Mouse (Mus musculus): ENCODE data around the gene Cadm2.

Gene Cadm2

DNA sequence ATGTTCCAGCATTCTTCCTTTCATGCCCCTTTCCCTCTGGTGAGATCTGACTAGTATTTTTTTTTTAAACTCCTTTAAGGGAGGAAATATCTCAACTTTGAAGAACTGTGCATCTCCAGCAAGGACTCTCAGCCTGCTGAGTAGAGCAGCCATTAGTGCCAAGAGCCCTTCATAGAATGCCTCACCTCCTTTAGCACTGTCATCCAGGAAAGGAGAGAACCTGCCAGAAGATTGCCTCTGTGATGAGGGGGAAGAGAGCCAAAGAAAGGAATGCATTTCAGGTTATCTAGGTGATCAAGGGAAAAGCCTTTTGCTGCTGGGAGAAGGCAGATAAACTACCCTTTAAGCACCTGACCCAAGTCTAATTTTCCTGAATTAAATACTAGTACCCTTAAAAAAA is 943.5 kb downstream of the Cadm2 start:
- no peak for DNase-seq

DNA sequence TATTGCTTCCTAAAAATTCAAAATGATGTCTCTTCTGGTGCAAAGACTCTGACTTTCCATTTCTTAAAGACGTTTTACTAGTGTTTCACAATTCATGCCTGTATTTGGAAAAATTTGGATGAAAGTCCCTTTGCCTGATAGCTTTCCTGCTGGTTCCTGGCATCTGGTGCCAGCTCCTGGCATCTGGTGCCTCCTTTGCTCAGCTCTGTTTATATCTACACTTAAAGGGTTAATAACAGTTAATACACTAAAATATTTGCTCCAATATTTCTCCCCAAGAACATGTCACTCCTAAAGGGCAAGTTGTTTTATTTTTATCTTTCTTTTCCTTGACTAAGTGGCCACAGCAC is 969.7 kb downstream of the Cadm2 start:
- no peak for DNase-seq

DNA sequence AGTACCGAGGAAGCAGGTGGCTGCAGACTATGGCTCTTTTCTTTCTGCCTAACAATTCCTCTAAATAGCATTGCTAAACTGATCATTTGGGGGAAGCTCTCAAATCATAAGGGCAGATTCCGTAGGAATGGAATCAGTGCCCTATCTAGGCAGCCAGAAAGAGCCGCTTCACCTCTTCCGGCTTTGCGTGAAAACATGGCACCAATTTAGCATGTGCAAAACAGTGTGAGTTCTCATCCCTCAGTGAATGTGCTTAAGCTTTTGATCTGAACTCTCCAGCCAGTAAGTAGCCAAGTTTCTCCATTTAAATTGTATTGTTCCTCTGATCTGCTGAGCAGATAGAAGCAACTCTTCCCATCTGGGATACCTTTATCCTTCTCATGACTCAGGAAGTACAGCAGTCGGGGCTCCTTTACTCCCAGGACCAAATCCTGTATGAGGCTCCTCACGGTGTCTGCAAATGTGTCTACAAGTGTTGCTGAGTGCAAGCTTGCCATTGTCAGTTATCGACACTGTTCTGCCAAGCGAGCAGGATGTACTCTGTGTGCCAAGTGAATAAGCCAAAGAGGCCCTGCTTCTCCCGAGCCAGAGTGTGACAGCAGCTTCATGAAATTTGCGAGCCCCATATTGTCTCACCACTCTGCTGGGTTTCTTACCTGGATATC is 970.2 kb downstream of the Cadm2 start:
- no peak for DNase-seq

DNA sequence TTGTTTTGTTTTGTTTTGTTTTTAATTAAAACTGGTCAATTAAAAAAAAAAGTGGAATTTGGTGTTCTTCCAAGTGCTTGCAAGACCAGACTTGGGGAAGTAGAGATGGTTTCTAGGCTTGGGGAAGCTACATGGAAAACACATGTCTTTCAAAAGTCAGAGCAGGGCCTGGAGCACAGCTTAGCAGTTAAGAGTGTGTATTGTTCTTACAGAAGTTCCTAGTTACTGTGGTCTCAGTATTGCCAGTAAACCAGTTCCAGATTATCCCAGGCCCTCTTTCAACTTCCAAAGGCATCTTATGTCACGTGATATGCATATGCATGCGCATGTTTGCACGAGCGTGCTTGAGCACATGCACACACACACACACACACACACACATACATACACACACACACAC is 972.9 kb downstream of the Cadm2 start:
- DNase-seq: no peak

DNA sequence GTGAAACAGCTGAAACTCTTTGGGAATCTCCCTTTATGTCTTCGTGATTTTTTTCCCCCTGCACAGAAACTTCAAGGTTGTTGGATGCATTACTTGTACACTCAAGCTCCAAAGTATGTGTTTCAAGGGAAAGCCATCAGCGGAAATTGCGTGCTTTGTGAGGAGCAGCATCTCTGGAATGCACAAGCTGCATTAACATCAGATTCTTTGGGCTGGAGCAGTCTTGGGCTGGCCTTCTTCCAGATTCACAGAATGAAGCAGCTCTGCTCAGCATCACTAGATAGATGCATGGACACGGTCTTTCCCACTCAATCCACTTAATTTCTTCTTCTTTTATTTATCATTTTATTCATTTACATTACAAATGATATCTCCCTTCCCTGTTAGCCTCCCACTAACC is 977.1 kb downstream of the Cadm2 start:
- no peak for DNase-seq

DNA sequence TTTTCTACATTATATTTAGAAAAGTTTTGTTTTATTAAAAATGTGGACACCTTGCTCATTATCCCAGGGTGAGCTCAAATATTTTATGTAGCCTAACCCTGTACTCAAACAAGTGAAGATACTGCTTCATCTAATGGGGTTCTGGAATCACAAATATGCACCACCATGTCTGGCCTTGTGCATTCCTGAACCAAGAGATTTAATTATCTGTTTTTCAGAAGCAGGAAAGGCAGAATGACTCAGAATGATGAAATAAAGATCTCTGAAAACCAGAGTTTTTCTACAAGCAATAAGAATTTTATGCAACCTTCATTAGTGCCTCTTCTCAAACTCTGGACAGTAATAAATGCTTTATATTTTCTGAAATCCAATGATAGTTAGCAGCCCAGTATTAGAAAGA is 993.2 kb downstream of the Cadm2 start:
- DNase-seq: no peak

DNA sequence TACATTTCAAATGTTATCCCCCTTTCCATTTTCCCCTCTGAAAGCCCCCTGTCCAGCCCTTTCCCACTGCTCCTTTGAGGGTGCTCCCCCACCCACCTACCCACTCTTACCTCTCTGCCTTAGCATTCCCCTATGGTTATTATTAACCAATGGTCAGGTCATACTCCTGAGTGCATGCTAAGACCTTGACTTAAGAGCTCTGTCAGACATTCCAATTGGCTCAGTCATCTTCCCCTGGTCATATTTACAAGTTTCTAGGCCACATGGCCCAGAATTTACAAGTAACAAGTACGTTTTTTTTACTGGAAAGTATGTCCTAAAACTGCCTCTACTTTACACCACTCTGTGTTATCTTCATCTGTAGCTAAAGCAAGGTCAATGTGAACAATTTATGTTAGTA is 998.3 kb downstream of the Cadm2 start:
- DNase-seq: no peak

DNA sequence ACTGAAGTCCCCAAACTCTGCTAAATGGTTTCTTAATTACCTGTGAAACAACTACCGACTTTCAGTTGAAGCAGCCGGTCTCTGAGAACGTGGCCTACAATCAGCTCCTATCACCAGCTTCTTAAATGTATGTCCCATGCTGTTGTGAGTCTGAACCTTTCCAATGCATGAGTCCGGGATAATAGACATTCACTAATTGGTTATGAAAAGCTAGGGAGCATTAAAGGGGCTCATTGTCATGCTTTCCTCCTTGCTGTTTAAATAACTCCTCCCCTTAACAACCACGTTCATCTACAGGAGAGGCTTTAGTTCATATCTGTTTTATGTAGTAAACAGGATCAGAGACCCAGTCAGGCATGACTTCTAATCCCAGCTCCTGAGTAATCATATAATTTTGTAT is 1008.1 kb downstream of the Cadm2 start:
- no peak for DNase-seq

All from lung, postnatal 10 days (tissue).